Mouse (Mus musculus): ENCODE measurements around the gene Ntn3.

- TF ChIP-seq CTCF (IDR thresholded peaks at IDR 0.05; ENCODE audit: extremely low read depth, insufficient read depth, insufficient read length, insufficient replicate concordance) = no peak
- TF ChIP-seq POLR2A (IDR thresholded peaks at IDR 0.05; ENCODE audit: low read depth, low read length) = no peak
These were observed 54.9 kb downstream of the Ntn3 start for GRCm38 (mm10) chr17:24154463-24154862.
